12 mouse cellular contexts compared by ENCODE assay signal in genomic region chr9:24760461-24760860, GRCm38 (mm10). TPM values are rescaled to one million over a fixed set of nuclear protein-coding genes. Genes with fewer than 3 reads are reported as not detected.
DNase-seq lines count a peak whose midpoint lies in the region; ATAC-seq and TF ChIP-seq lines count a peak whose summit lies in the region.
"Had no signal": no experiment of that assay in that cellular context is flagged by ENCODE, and none has a peak within 500 bp of the region (broad histone marks: within the 10 kb centered on the region; RNA-seq: fewer than 3 reads in every experiment).

No protein-coding gene starts in this region.

- TF ChIP-seq CTCF in heart, postnatal 0 days (IDR thresholded peaks at IDR 0.05; ENCODE audit: low read depth) = peak; percentile 62
- peak; percentile 26; the same call in 1 of the 2 replicates for TF ChIP-seq CTCF in G1E (IDR thresholded peaks at IDR 0.05; ENCODE audit: low read depth, low read length)

- ATAC-seq in heart, postnatal 0 days (ENCODE audit: insufficient read depth, low read depth) = no peak
- no peak for ATAC-seq in megakaryocyte, adult 5-6 weeks (ENCODE audit: poor library complexity, severe bottlenecking)
- no peak for ATAC-seq in G1E (ENCODE audit: extremely low read depth, insufficient number of reproducible peaks, low FRiP score, poor library complexity, severe bottlenecking)

- no peak overlapping the region for H3K4me3 ChIP-seq in heart, postnatal 0 days (ENCODE audit: low read depth, low read length)
- H3K4me3 ChIP-seq in megakaryocyte, embryonic 14.5 days (replicated peaks) = peak overlapping the region; percentile 42
- no peak overlapping the region for H3K4me3 ChIP-seq in G1E (ENCODE audit: low read depth, low read length)
- H3K4me3 ChIP-seq in limb, embryonic 10.5 days = no peak overlapping the region

- H3K9ac ChIP-seq in heart, postnatal 0 days (replicated peaks; ENCODE audit: low read depth, low read length) = no peak overlapping the region

- peak overlapping the region; percentile 65; the same call in 1 of the 2 replicates for H3K27ac ChIP-seq in heart, postnatal 0 days (ENCODE audit: low read depth)
- H3K27ac ChIP-seq in limb, embryonic 10.5 days = no peak overlapping the region

- H3K27me3 ChIP-seq in heart, postnatal 0 days (ENCODE audit: control insufficient read depth, insufficient read depth, low read length) = no peaks in the 10 kb centered on the region
- peaks cover 5% of the 10 kb centered on the region for H3K27me3 ChIP-seq in megakaryocyte, embryonic 14.5 days (replicated peaks)
- peaks cover 2% of the 10 kb centered on the region; the same call in 1 of the 2 replicates for H3K27me3 ChIP-seq in G1E (ENCODE audit: insufficient read depth, low read length)
- H3K27me3 ChIP-seq in limb, embryonic 10.5 days (ENCODE audit: low read depth, poor library complexity, severe bottlenecking) = peaks cover 11% of the 10 kb centered on the region

- 51% methylated on average over 4 of the region's 4 CpGs for WGBS in heart, postnatal 0 days
- 38% methylated on average over 4 of the region's 4 CpGs for WGBS in limb, embryonic 10.5 days

- no peaks in the 10 kb centered on the region for H3K9me3 ChIP-seq in heart, postnatal 0 days (replicated peaks; ENCODE audit: control insufficient read depth, low read length)
- no peaks in the 10 kb centered on the region for H3K9me3 ChIP-seq in megakaryocyte, embryonic 14.5 days
- no peaks in the 10 kb centered on the region for H3K9me3 ChIP-seq in G1E (replicated peaks)
- no peaks in the 10 kb centered on the region for H3K9me3 ChIP-seq in limb, embryonic 10.5 days (replicated peaks)

- H3K4me2 ChIP-seq in heart, postnatal 0 days (ENCODE audit: low read depth, low read length) = no peak overlapping the region

- intact Hi-C loops in heart, postnatal 14 days (cut with DNase I) = no loop called here

- DNase-seq in heart, postnatal 0 days (ENCODE audit: low spot score) = no peak
- DNase-seq in heart, postnatal 14 days = no peak
- no peak for DNase-seq in G1E (ENCODE audit: low spot score)
- peak; percentile 37 for DNase-seq in limb, embryonic 10.5 days (ENCODE audit: low spot score)
- DNase-seq in ovary, adult 18-20 months (ENCODE audit: low spot score) = no peak
- no peak for DNase-seq in frontal cortex, postnatal 14 days (ENCODE audit: low spot score in 2 of 2)
- DNase-seq: gastrocnemius, postnatal 36 days; lung, adult 2 months had no signal

- no peak for TF ChIP-seq EP300 in heart, postnatal 0 days (IDR thresholded peaks at IDR 0.05; ENCODE audit: low read depth)

- H3K4me1 ChIP-seq in heart, postnatal 0 days (ENCODE audit: control insufficient read depth, insufficient read depth) = peaks cover 8% of the 10 kb centered on the region; the same call in 1 of the 2 replicates
- no peaks in the 10 kb centered on the region for H3K4me1 ChIP-seq in megakaryocyte, embryonic 14.5 days
- no peaks in the 10 kb centered on the region for H3K4me1 ChIP-seq in G1E (ENCODE audit: insufficient read depth, low read depth, low read length)
- H3K4me1 ChIP-seq in limb, embryonic 10.5 days = no peaks in the 10 kb centered on the region

- H3K36me3 ChIP-seq in heart, postnatal 0 days (replicated peaks; ENCODE audit: control insufficient read depth, insufficient read depth, low read length) = peaks cover 81% of the 10 kb centered on the region
- H3K36me3 ChIP-seq in megakaryocyte, embryonic 14.5 days (replicated peaks; ENCODE audit: low read length) = no peaks in the 10 kb centered on the region
- H3K36me3 ChIP-seq in G1E (replicated peaks) = no peaks in the 10 kb centered on the region
- H3K36me3 ChIP-seq in limb, embryonic 10.5 days = no peaks in the 10 kb centered on the region

RNA-seq across cellular contexts. Expression of gene Tbx20, which starts 13.6 kb away (rescaled TPM):
- total RNA-seq in heart, postnatal 0 days (2014; rRNA removed; ENCODE audit: low replicate concordance) = 500 and 554 TPM in 2 replicates
- 36.9 and 51.2 TPM in 2 replicates for polyA plus RNA-seq in heart, postnatal 0 days (2015; fragmentation: Nextera tagmentation; extraction: Ambion mirVana)
- total RNA-seq in heart, postnatal 14 days (2021) = 100 to 1,000 TPM; 115 to 118 TPM
- polyA plus RNA-seq in megakaryocyte, embryonic 14.5 days (2012; ENCODE audit: insufficient read depth, low replicate concordance) = 1.3 TPM in 1 of 2 replicates, not detected in the other
- not detected in 2 replicates for total RNA-seq in megakaryocyte, adult 5-6 weeks (2015)
- not detected in 2 replicates for total RNA-seq in megakaryocyte, adult 5-6 weeks (2017)
- total RNA-seq in G1E (2014; fragmentation: Nextera tagmentation) (not detected in 2 replicates), G1E (2017) (0.12 and 0.16 TPM in 2 replicates)
- not detected in 2 replicates for polyA plus RNA-seq in G1E (2012)
- polyA plus RNA-seq in limb, embryonic 10.5 days (2016; fragmentation: Nextera tagmentation; extraction: Ambion mirVana) = 0.24 and 0.39 TPM in 2 replicates
- total RNA-seq: common myeloid progenitor, adult 5-6 weeks; gastrocnemius, postnatal 36 days; layer of hippocampus, adult 8-10 months had no signal

Comparison
In these comparisons a context has a peak if more than half of its experiments do, and no peak if none do; other contexts are left out.
1. RNA of gene Tbx20, which starts 13.6 kb away (total RNA-seq): 500 to 554 TPM in heart, postnatal 0 days and 115 to 118 TPM in heart, postnatal 14 days; 0.12 to 0.16 TPM in G1E and not detected in megakaryocyte, adult 5-6 weeks; every median in the first group is over 10 times any median in the second.